Mouse (Mus musculus) lung, postnatal 0 days (tissue): ENCODE results near the gene Ptpn14.
"Not testable (repeated sequence)": the region's sequence is repeated elsewhere in the genome, so short reads cannot be mapped to it uniquely, and the experiment has no call there.

ENCODE experiments used
- CTCF ChIP-seq: IDR thresholded peaks from 2 replicates; pipeline ENCODE4 v1.5.1; 2016; ENCODE audit warnings: antibody characterized with exemption, mild to moderate bottlenecking
- EP300 ChIP-seq: IDR thresholded peaks from 2 replicates; pipeline ENCODE4 v1.6.1; 2016; ENCODE audit warnings: antibody characterized with exemption, mild to moderate bottlenecking, control low read depth

DNA sequence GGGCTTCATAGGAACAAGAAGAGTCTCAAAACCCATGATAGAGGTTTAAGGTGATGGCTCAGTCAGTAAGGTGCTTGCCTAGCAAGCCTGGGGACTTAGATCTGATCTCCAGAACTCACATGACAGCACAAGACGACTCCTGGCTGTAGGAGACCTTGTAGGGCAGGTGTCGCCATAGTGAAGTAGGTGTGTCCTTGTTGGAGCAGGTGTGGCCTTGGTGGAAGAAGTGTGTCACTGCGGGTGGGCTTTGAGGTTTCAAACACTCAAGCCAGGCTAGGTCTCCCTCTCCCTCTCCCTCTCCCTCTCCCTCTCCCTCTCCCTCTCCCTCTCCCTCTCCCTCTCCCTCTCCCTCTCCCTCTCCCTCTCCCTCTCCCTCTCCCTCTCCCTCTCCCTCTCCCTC is 35.6 kb upstream of the Ptpn14 start:
- not testable (repeated sequence) for TF ChIP-seq CTCF, EP300
